Mouse (Mus musculus) MEL (cell line): ENCODE results near the gene Cetn3. TPM values are rescaled to one million over a fixed set of nuclear protein-coding genes. Genes with fewer than 3 reads are reported as not detected.

Source experiments
- DNase-seq: peaks from one replicate; pipeline ENCODE4 v3.0.0; 2011; ENCODE audit warnings: low read depth, low spot score
- H3K27ac ChIP-seq: 2 replicates; pipeline ENCODE4 v1.5.1; 2012; ENCODE audit warnings: low read depth, mild to moderate bottlenecking, control low read depth, low read length, moderate library complexity; ENCODE audit not compliant: control insufficient read depth
- H3K27me3 ChIP-seq, 2 experiments: fragments of 150-350 bp in 1 of 2; sonication (generic) in 1 of 2; 2 replicates each; pipeline ENCODE4 v1.6.1; 2012; ENCODE audit warnings: low read length in 2 of 2, mild to moderate bottlenecking in 2 of 2, improper control_type of control experiment in 1 of 2, moderate library complexity in 1 of 2; ENCODE audit not compliant: insufficient read depth in 2 of 2, control insufficient read depth in 1 of 2
- H3K36me3 ChIP-seq, 2 experiments: 2 replicates each; pipeline ENCODE4 v1.6.1; 2012 to 2014; ENCODE audit warnings: low read length in 2 of 2, improper control_type of control experiment in 1 of 2, inconsistent platforms in 1 of 2, mild to moderate bottlenecking in 1 of 2; ENCODE audit not compliant: insufficient read depth in 2 of 2, control insufficient read depth in 1 of 2
- H3K4me1 ChIP-seq, 2 experiments: fragments of 150-350 bp in 1 of 2; sonication (generic) in 1 of 2; 2 replicates each; pipeline ENCODE4 v1.6.1; 2012; ENCODE audit warnings: low read length in 2 of 2, improper control_type of control experiment in 1 of 2, mild to moderate bottlenecking in 1 of 2; ENCODE audit not compliant: insufficient read depth in 2 of 2, control insufficient read depth in 1 of 2
- H3K4me3 ChIP-seq, 2 experiments: fragments of 150-350 bp in 1 of 2; sonication (generic) in 1 of 2; 2 replicates each; pipeline ENCODE4 v1.5.1; 2012; ENCODE audit warnings: low read depth in 2 of 2, low read length in 2 of 2, mild to moderate bottlenecking in 2 of 2, moderate library complexity in 2 of 2, control low read depth in 1 of 2, improper control_type of control experiment in 1 of 2; ENCODE audit not compliant: control insufficient read depth in 1 of 2, insufficient read depth in 1 of 2
- H3K79me2 ChIP-seq: 2 replicates; pipeline ENCODE4 v1.6.1; 2012; ENCODE audit warnings: mild to moderate bottlenecking, low read length, moderate library complexity; ENCODE audit not compliant: control insufficient read depth, poor library complexity, insufficient read depth
- H3K9ac ChIP-seq: 2 replicates; pipeline ENCODE4 v1.6.1; 2012; ENCODE audit warnings: low read depth, mild to moderate bottlenecking, control low read depth, low read length, moderate library complexity; ENCODE audit not compliant: control insufficient read depth, poor library complexity, severe bottlenecking
- H3K9me3 ChIP-seq: fragments of 150-350 bp; sonication (generic); replicated peaks from 2 replicates; pipeline ENCODE4 v1.6.1; 2012; ENCODE audit warnings: mild to moderate bottlenecking, low read length, improper control_type of control experiment, moderate library complexity; ENCODE audit not compliant: insufficient read depth
- CHD1 ChIP-seq: IDR thresholded peaks from 2 replicates; pipeline ENCODE4 v1.6.1; 2012; ENCODE audit warnings: low read depth, mild to moderate bottlenecking, inconsistent platforms, low read length, improper control_type of control experiment
- CHD2 ChIP-seq: IDR thresholded peaks from 2 replicates; pipeline ENCODE4 v1.6.1; 2011; ENCODE audit warnings: low read length, improper control_type of control experiment
- CTCF ChIP-seq, 3 experiments: IDR thresholded peaks in 2 of 3; conservative IDR thresholded peaks in 1 of 3; 2 replicates each; pipeline ENCODE4 v1.5.1; 2011 to 2012; ENCODE audit warnings: low read length in 3 of 3, low read depth in 2 of 3, mild to moderate bottlenecking in 2 of 3, improper control_type of control experiment in 1 of 3, inconsistent platforms in 1 of 3, mixed read lengths in 1 of 3, moderate library complexity in 1 of 3; ENCODE audit not compliant: control insufficient read depth in 1 of 3, insufficient read depth in 1 of 3, poor library complexity in 1 of 3, severe bottlenecking in 1 of 3
- E2F4 ChIP-seq: IDR thresholded peaks from 2 replicates; pipeline ENCODE4 v1.6.1; 2011; ENCODE audit warnings: low read depth, low read length, improper control_type of control experiment, borderline replicate concordance
- ELF1 ChIP-seq: IDR thresholded peaks from 2 replicates; pipeline ENCODE4 v1.6.1; 2014; ENCODE audit warnings: low read depth, mild to moderate bottlenecking, inconsistent platforms, low read length, improper control_type of control experiment, moderate library complexity
- EP300 ChIP-seq, 2 experiments: IDR thresholded peaks; 2 replicates each; pipeline ENCODE4 v1.6.1; 2011; ENCODE audit warnings: improper control_type of control experiment in 2 of 2, low read length in 2 of 2, low read depth in 1 of 2, mild to moderate bottlenecking in 1 of 2
- ETS1 ChIP-seq: IDR thresholded peaks from 2 replicates; pipeline ENCODE4 v1.6.1; 2012; ENCODE audit warnings: low read depth, mild to moderate bottlenecking, inconsistent platforms, low read length, improper control_type of control experiment, moderate library complexity
- GABPA ChIP-seq: IDR thresholded peaks from 2 replicates; pipeline ENCODE4 v1.6.1; 2012; ENCODE audit warnings: low read depth, mild to moderate bottlenecking, inconsistent platforms, low read length, improper control_type of control experiment, moderate library complexity
- GATA1 ChIP-seq: IDR thresholded peaks from 2 replicates; pipeline ENCODE4 v1.6.1; 2011; ENCODE audit warnings: low read depth, low read length, improper control_type of control experiment
- HCFC1 ChIP-seq: IDR thresholded peaks from 2 replicates; pipeline ENCODE4 v1.6.1; 2012; ENCODE audit warnings: low read depth, mild to moderate bottlenecking, inconsistent platforms, low read length, improper control_type of control experiment, moderate library complexity
- JUND ChIP-seq: IDR thresholded peaks from 2 replicates; pipeline ENCODE4 v1.6.1; 2011; ENCODE audit warnings: low read depth, mild to moderate bottlenecking, improper control_type of control experiment, low read length
- KAT2A ChIP-seq: conservative IDR thresholded peaks from 2 replicates; pipeline ENCODE4 v1.6.1; 2012; ENCODE audit warnings: low read depth, low read length, improper control_type of control experiment, inconsistent platforms
- MAFK ChIP-seq: IDR thresholded peaks from 2 replicates; pipeline ENCODE4 v1.6.1; 2011; ENCODE audit warnings: low read depth, mild to moderate bottlenecking, low read length, improper control_type of control experiment, borderline replicate concordance
- MAX ChIP-seq: IDR thresholded peaks from 2 replicates; pipeline ENCODE4 v1.6.1; 2011; ENCODE audit warnings: low read length, improper control_type of control experiment
- MAZ ChIP-seq: IDR thresholded peaks from 2 replicates; pipeline ENCODE4 v1.6.1; 2012; ENCODE audit warnings: low read depth, mild to moderate bottlenecking, inconsistent platforms, low read length, improper control_type of control experiment
- MEF2A ChIP-seq: IDR thresholded peaks from 2 replicates; pipeline ENCODE4 v1.6.1; 2014; ENCODE audit warnings: low read depth, mild to moderate bottlenecking, inconsistent platforms, low read length, improper control_type of control experiment; ENCODE audit not compliant: poor library complexity, insufficient replicate concordance, severe bottlenecking; ENCODE audit errors: extremely low read depth
- MXI1 ChIP-seq: IDR thresholded peaks from 2 replicates; pipeline ENCODE4 v1.6.1; 2011; ENCODE audit warnings: mild to moderate bottlenecking, low read depth, low read length, improper control_type of control experiment
- MYB ChIP-seq: IDR thresholded peaks from 2 replicates; pipeline ENCODE4 v1.6.1; 2011; ENCODE audit warnings: mild to moderate bottlenecking, low read depth, low read length, improper control_type of control experiment
- MYC ChIP-seq: IDR thresholded peaks from 2 replicates; pipeline ENCODE4 v1.6.1; 2011; ENCODE audit warnings: low read depth, mild to moderate bottlenecking, low read length, improper control_type of control experiment, moderate library complexity
- NELFE ChIP-seq: IDR thresholded peaks from 2 replicates; pipeline ENCODE4 v1.6.1; 2011; ENCODE audit warnings: low read depth, low read length, improper control_type of control experiment
- NRF1 ChIP-seq: IDR thresholded peaks from 2 replicates; pipeline ENCODE4 v1.6.1; 2014; ENCODE audit warnings: low read depth, mild to moderate bottlenecking, inconsistent platforms, low read length, improper control_type of control experiment, moderate library complexity; ENCODE audit not compliant: poor library complexity, insufficient read depth, severe bottlenecking
- POLR2A ChIP-seq, 2 experiments: IDR thresholded peaks; 2 replicates each; pipeline ENCODE4 v1.6.1; 2011 to 2012; ENCODE audit warnings: low read length in 2 of 2, mild to moderate bottlenecking in 2 of 2, control low read depth in 1 of 2, improper control_type of control experiment in 1 of 2, low read depth in 1 of 2, moderate library complexity in 1 of 2; ENCODE audit not compliant: control insufficient read depth in 1 of 2, insufficient read depth in 1 of 2, poor library complexity in 1 of 2
- POLR2AphosphoS2 ChIP-seq: IDR thresholded peaks from 2 replicates; pipeline ENCODE4 v1.6.1; 2011; ENCODE audit warnings: low read length, improper control_type of control experiment
- POLR2AphosphoS5 ChIP-seq: IDR thresholded peaks from 2 replicates; pipeline ENCODE4 v1.6.1; 2012; ENCODE audit warnings: low read depth, borderline replicate concordance, mild to moderate bottlenecking, inconsistent platforms, low read length, moderate library complexity, mixed read lengths
- RAD21 ChIP-seq: IDR thresholded peaks from 2 replicates; pipeline ENCODE4 v1.6.1; 2011; ENCODE audit warnings: mild to moderate bottlenecking, low read depth, low read length, improper control_type of control experiment
- RCOR1 ChIP-seq: IDR thresholded peaks from 2 replicates; pipeline ENCODE4 v1.6.1; 2012; ENCODE audit warnings: low read depth, mild to moderate bottlenecking, inconsistent platforms, low read length, improper control_type of control experiment
- SIN3A ChIP-seq: IDR thresholded peaks from 2 replicates; pipeline ENCODE4 v1.6.1; 2012; ENCODE audit warnings: low read length, improper control_type of control experiment, inconsistent platforms
- SMC3 ChIP-seq: IDR thresholded peaks from 2 replicates; pipeline ENCODE4 v1.6.1; 2011; ENCODE audit warnings: low read depth, low read length, improper control_type of control experiment
- TAL1 ChIP-seq: IDR thresholded peaks from 2 replicates; pipeline ENCODE4 v1.6.1; 2012; ENCODE audit warnings: mild to moderate bottlenecking, inconsistent platforms, low read length, moderate library complexity, mixed read lengths
- TBP ChIP-seq: IDR thresholded peaks from 2 replicates; pipeline ENCODE4 v1.8.0; 2011; ENCODE audit warnings: low read depth, low read length, improper control_type of control experiment
- TCF12 ChIP-seq: IDR thresholded peaks from 2 replicates; pipeline ENCODE4 v1.6.1; 2014; ENCODE audit warnings: low read depth, mild to moderate bottlenecking, inconsistent platforms, low read length, improper control_type of control experiment, moderate library complexity
- UBTF ChIP-seq: IDR thresholded peaks from 2 replicates; pipeline ENCODE4 v1.6.1; 2012; ENCODE audit warnings: low read depth, mild to moderate bottlenecking, inconsistent platforms, low read length, improper control_type of control experiment, moderate library complexity, borderline replicate concordance; ENCODE audit not compliant: insufficient read depth
- USF2 ChIP-seq, 2 experiments: IDR thresholded peaks; 2 replicates each; pipeline ENCODE4 v1.6.1; 2011 to 2012; ENCODE audit warnings: improper control_type of control experiment in 2 of 2, low read length in 2 of 2, borderline replicate concordance in 1 of 2, inconsistent platforms in 1 of 2, low read depth in 1 of 2, mild to moderate bottlenecking in 1 of 2; ENCODE audit not compliant: insufficient read depth in 1 of 2
- ZC3H11A ChIP-seq: IDR thresholded peaks from 2 replicates; pipeline ENCODE4 v1.6.1; 2012; ENCODE audit warnings: low read depth, mild to moderate bottlenecking, inconsistent platforms, low read length, improper control_type of control experiment
- ZKSCAN1 ChIP-seq: IDR thresholded peaks from 2 replicates; pipeline ENCODE4 v1.6.1; 2012; ENCODE audit warnings: low read depth, mild to moderate bottlenecking, inconsistent platforms, low read length, improper control_type of control experiment, moderate library complexity
- ZMIZ1 ChIP-seq: IDR thresholded peaks from 2 replicates; pipeline ENCODE4 v1.6.1; 2012; ENCODE audit warnings: low read depth, mild to moderate bottlenecking, inconsistent platforms, low read length, improper control_type of control experiment, moderate library complexity
- ZNF384 ChIP-seq: IDR thresholded peaks from 2 replicates; pipeline ENCODE4 v1.6.1; 2012; ENCODE audit warnings: low read depth, mild to moderate bottlenecking, inconsistent platforms, low read length, improper control_type of control experiment
- polyA plus RNA-seq, 2 experiments: library from polyadenylated mRNA; stranded (reverse) in 1 of 2; unstranded in 1 of 2; fragments of >175 nt in 1 of 2; fragments of >200 nt in 1 of 2; gene quantifications; 2 replicates each; pipeline versions ENCODE4 v1.2.1 to v1.2.4; 2012; ENCODE audit warnings: low replicate concordance in 2 of 2, low read depth in 1 of 2; ENCODE audit not compliant: insufficient read length in 2 of 2, insufficient read depth in 1 of 2, missing spikeins in 1 of 2
- total RNA-seq: library from RNA; depleted of rRNA; stranded (reverse); fragments of 300-350 nt; gene quantifications from 2 replicates; pipeline ENCODE4 v1.2.3, GENCODE M21; 2012; rRNA removed

Cetn3 gene
- total RNA-seq, result 70.2 and 77.6 TPM in 2 replicates
- polyA plus RNA-seq, result 100 to 1,000 TPM in 1 of 2 experiments, not detected in 1; 101 TPM

DNA sequence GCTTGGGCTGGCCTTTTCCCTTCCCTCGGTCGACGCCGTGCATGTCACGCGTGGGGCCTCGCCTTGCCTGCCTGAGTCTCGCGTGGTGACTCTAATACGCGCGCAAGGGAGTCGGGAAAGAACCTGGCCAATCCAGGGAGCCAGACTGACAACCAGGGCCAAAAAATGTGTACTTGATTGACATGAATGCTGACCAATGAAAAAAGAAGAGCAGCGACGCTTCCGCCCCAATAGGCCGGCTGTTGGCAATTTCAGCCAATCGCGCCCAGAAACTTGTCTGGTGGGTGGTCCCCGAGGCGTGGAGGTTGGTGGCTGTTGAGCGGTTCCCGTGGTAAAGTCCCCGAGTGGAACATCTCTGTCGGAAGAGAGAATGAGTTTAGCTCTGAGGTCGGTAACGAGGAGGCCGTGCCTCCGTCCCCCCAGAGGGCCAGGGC is at the start of gene Cetn3:
TSS of gene Cetn3 (plus strand) at position 107 of the 434 bp plus-strand sequence.
- peak; percentile 97 for DNase-seq
- H3K79me2 ChIP-seq, result peaks cover 14% of the 10 kb centered on the region
- peak within 1 kb of the TSS; percentile 72 to 77 for H3K4me3 ChIP-seq
- no peaks in the 10 kb centered on the region for H3K9me3 ChIP-seq
- H3K9ac ChIP-seq, result peak within 1 kb of the TSS; percentile 91
- peaks cover 4 to 13% of the 10 kb centered on the region in 2 experiments; a peak in 3 of 4 replicates for H3K36me3 ChIP-seq
- peaks cover 0 to 5% of the 10 kb centered on the region in 2 experiments; a peak in 2 of 4 replicates for H3K4me1 ChIP-seq
- H3K27me3 ChIP-seq, result no peaks in the 10 kb centered on the region
- H3K27ac ChIP-seq, result peak within 1 kb of the TSS; percentile 96
- TF ChIP-seq JUND (no peak), TAL1 (no peak), GATA1 (no peak), POLR2AphosphoS5 (no peak), ETS1 (no peak; the same call in 1 of the 2 replicates), ZNF384 (no peak), USF2 (IDR thresholded peaks at IDR 0.05; ENCODE audit: borderline replicate concordance in 1 of 2, insufficient read depth in 1 of 2, low read depth in 1 of 2, low read length in 2 of 2) (no peak), TCF12 (no peak), MAFK (no peak), UBTF (no peak), MAX (peak; percentile 74; the same call in 1 of the 2 replicates), HCFC1 (peak; percentile 38; the same call in 1 of the 2 replicates), MYB (no peak), KAT2A (no peak), RCOR1 (no peak), CHD2 (peak; percentile 34; the same call in 1 of the 2 replicates), ZKSCAN1 (no peak), ZMIZ1 (no peak), CHD1 (no peak), SIN3A (no peak), E2F4 (no peak), POLR2AphosphoS2 (no peak), RAD21 (no peak), MYC (no peak), GABPA (no peak), NRF1 (no peak), MAZ (no peak), CTCF (IDR thresholded peaks at IDR 0.05 in 2 of 3, conservative IDR thresholded peaks at IDR 0.05 in 1 of 3; ENCODE audit: control insufficient read depth in 1 of 3, insufficient read depth in 1 of 3, low read depth in 2 of 3, low read length in 3 of 3, poor library complexity in 1 of 3, severe bottlenecking in 1 of 3) (no peak), TBP (peak; percentile 7), MEF2A (no peak), POLR2A (IDR thresholded peaks at IDR 0.05; ENCODE audit: control insufficient read depth in 1 of 2, insufficient read depth in 1 of 2, low read depth in 1 of 2, low read length in 2 of 2, poor library complexity in 1 of 2) (peak in 1 of 2 experiments; percentile 72; a peak in 1 of 4 replicates), ELF1 (peak; percentile 68), SMC3 (no peak), ZC3H11A (no peak), EP300 (IDR thresholded peaks at IDR 0.05; ENCODE audit: low read depth in 1 of 2, low read length in 2 of 2) (no peak), MXI1 (no peak), NELFE (peak; percentile 70)
